Mouse (Mus musculus) retina, postnatal 7 days (tissue): ENCODE results near the gene Rbfox1.

Source experiments
- DNase-seq: peaks from one replicate; pipeline ENCODE4 v3.0.0-alpha.2; 2012; ENCODE audit warnings: low read depth, low spot score

Rbfox1 gene

DNA sequence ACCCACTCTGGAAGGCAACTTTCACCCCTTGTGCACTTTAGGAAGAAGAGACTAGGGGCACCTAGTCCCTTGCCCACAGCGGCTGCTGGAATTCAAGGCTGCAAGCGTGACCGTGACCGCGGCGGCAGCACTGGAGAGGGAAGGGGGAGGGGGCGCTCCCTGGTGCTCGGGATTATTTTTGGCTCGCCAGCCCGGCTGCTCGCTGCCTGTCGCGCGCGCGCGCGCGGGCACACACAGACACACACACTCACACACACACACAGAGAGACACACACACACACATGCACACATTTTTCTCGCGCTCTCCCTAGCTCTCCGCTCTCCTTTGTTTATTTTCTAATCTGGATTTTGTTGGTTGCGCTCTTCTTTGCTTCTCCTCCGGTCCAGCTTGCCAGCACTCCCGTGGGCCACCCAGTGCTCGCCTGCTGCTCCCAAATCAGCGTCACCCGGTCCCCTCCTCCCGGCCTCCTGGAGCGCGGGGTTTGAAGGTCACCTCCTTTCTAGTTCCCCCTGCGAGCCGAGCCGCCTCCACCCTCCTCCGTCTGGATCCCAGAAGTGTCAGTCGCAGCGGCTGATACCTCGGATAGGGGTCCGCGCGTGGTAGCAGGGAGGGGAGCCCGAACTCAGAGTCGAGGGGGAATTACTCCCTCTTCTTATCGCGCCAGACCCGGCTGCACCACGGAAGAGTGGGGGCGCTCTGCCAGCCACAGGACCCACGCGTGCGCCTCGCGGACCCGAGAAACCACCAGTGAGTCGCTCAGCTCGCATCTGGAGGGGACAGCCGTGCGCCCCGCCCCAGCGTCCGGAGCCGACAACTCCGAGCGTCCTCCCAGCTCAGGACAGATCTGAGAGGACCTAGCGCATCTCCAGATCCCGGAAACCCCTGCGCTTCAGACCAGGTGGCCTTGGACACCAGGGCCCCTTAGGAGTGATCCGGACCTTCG lies at the start of gene Rbfox1:
Gene Rbfox1 (plus strand): TSS at position 610 of the 944 bp plus-strand sequence.
- no peak for DNase-seq

DNA sequence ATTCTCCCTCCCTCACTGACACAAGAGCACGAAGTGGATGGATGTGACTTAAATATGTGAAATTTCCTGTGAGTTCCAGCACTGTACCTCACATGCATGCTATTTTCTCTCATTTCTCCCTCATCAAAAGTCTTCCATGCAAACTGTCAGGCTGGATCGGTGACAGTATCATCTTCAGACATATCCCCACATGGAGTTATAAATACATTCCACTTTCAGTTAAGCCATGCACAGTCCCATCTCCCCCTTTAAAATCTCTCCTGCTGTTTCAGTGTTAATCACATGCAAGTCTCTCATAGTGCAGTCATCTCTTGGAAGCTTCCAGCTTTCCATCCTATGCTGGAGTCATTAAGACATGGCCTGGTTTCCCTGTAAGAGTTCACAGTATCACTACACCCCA lies 48.4 kb upstream of the Rbfox1 start:
- DNase-seq = no peak

DNA sequence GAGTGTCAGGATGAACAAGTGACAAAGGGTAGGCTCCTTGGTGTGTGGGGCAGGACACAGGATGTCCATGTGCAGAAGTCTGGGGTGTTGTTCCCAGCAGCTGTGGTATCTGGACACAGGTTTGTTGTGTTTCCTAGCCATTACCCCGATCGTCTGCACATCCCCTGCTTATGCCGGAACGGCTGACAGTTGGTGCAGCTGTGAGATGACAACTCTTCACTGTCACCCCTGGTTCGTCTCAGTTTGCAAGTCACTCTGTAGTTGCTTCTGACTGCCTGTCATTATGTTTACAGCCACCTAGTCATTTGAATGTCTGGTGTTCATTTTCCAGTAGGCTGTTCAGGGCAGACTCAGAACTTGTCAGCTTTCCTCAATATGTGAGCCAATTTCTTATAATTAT lies 44.0 kb upstream of the Rbfox1 start:
- DNase-seq = no peak

DNA sequence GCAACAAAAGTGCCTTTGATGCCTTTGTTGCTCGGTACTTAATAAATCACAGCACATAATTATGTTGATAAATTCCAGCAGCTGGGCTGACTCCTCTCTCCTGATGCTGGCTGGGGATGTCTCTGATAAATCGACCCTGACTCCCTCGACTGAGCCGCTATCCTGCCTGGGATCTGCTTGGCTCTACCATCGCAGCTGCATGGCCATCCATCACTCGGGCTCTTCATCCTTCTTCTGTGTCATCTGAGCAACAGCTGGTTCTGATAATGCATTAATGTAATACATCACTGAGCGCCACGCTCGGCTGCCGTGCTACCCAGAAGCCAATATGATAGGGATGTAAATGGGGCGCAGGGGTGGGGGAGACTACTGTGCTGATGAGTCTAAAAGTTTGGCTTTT lies 39.5 kb upstream of the Rbfox1 start:
- no peak for DNase-seq

DNA sequence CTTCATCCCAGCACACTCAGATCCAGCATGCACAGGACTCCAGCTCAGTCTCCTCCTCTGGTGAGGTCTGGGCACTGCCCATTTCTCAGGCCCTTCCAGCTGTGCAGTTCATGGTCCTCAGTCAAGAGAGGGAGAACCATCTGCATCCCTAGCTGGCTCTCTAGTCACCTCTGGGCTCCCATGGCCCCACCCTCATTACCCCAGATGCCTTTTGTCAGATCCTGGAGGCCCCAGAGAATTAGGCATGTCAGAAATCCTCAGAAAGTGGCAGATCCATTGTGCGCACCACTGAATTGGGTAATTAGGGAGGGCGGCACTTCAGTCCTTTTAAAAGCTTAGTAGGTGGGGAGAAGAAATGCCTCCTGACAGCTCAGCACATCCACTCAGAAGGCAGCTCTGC lies 32.1 kb upstream of the Rbfox1 start:
- no peak for DNase-seq

DNA sequence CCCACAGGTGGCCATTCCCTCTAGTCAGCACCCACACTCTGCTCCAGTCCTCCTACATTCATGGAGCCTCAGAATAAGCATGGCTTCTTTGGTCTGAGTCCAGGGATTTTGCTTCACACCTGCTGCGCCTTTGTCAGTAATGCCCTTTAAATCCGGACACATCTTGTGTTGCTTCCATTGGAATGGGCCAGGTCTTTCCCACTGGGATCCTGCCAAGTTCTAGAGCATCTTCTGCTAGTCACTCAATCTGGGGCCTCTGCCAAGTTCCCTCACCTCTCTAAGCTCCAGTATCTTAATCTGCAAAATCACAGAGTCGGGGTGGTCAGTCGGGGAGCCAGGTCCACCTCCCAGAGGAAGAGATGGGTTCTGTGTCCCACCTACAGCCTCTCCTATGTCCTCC lies 20.8 kb upstream of the Rbfox1 start:
- DNase-seq = no peak

DNA sequence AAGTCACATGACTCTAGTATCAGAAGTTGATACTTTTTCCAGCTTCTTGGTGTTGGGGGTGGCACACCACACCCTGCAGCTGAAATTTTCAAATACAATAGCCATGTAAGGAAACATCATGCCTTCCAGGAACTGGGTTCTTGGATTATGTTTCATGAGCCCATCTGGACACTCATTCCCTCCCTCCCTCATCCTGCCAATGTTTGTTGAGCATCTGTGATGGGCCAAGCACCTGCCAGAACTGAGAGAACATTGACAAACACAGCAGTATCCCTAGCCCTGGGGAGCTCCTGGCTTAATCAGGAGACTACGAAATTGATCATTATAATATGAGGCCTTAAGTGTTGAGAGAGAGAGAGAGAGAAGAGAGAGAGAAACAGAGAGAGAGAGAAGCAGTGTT lies 18.2 kb upstream of the Rbfox1 start:
- DNase-seq = no peak

DNA sequence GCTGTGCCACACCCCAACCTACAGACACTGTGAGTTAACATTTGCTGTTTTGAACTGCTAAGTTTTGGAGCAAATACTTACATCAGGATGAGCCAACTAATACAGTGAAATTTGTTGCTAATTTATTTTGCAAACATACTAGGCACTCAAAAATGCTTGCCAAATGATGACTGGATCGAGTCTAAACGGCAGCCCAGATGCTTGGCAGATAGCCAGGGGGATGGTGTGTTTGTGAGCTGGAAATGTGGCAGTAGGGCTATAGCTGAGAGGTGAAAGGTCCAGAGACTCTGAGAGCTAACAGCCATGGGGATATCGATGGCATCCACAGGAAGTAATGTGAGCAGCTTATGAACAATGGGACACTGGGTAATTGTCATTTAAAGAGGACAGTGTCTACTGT lies 14.8 kb upstream of the Rbfox1 start:
- DNase-seq = no peak

DNA sequence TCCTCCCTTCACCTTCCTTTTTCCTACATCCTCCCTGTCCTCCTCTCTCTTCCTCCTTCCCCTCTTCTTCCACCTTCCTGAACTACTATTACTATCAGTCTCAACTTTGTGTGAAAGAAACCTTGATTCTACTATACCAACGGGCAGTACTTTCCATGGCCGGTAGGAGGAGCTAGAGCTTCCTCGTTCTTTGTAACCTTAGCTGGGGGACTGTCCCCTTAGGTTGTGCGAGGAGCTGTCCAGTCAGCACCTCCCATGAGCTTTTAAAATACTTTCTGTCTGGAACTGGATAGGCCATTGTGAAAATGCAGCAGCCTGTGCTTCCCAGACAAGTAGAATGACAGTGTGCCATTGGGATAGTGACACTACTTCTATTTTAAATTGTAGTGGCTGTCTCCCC lies 3.3 kb upstream of the Rbfox1 start:
- DNase-seq = peak; percentile 40

DNA sequence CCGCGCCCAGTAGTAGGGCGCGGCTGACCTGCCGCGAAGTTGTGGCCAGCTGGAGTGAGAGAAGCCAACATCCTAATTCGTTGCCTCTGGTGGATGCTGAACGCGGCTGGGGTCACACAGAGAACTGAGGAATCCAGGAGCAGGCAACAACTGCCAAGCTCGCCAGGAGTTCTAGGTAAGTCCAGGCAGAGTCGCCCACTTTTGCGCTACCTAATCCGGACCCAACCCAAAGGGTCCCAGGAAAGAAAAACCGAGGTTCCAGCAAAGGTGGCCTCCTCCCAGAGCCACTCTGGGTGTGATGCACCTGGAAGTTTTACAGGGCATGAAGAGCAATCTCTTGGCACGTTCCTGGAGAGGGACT lies 515 bp downstream of the Rbfox1 start:
- DNase-seq = no peak

DNA sequence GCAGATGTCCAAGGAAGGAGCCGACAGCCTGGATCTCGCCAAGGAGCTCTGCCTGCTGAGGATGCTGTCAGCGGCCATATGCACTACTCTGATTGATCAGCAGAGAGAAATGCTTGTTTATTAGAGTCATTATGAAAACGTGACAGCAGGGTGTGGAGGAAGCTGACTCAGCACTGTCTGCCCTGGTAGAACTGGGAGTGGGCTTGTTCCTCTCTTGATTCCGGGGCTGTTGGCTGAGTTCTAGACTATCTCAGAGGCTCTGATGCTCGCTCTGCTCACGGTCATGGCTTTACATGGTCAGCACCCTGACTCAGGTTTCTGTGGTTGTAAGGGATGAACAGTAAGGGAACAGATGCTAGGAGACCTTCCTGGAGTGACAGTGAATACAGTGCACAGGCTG lies 10.4 kb downstream of the Rbfox1 start:
- DNase-seq = no peak

DNA sequence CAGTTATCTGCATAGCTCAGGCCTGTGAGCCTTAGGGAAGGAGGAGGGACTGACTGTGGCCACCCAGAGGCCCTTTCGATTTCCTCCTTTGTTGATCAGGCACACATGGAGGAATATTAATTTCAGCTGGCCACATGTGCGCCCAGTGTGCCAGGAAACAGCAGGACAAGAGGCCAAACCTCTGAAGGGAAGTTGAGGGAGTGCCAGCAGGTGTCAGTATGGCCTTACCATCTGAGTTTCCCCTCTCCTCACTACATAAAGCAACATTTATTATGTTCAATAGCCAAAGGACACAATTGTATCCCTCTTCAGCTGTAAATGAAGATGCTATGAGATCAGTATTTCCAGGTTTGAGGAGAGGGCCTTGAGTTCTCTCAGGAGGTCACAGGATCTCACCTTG lies 13.2 kb downstream of the Rbfox1 start:
- DNase-seq = no peak

DNA sequence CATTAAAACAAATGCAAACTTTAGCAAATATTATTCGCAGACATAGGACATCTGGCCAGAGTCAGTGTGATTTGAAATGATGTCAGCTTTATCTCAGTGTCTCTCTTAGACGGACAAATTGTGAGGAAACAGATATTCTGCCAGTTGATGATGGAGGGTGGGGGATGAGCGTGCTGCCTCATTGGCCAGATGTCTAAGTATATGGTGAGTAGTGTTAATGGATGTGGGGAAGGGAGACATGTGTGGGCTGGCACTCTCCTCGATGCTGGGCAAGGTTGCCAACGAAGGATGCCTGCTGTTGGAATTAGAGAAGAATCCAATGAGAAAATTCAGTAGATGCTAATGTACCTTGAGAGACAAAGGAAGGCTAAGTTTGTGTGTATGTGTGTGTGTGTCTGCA lies 25.6 kb downstream of the Rbfox1 start:
- DNase-seq = no peak

DNA sequence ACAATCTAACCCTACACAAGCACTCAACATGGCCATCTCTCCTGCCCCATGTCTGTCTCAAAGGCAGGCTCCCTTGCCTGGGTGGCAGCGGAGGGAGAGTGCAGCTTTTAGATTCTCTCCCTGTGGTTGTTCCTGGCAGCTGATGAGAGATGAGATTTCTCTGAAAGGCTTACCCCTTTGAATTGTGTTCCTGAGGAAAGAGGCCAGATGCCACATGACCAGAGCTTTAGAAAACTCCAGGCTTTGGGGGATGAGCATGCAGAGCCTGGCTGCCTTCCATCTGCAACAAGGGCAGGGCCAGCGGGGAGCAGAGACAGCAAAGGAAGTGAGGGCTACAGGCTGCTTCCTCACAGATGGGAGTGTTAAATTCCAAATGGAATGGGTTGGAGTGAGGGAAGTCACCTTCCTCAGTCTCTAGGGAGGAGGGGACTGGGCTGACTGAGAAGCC lies 26.7 kb downstream of the Rbfox1 start:
- DNase-seq = peak; percentile 28

DNA sequence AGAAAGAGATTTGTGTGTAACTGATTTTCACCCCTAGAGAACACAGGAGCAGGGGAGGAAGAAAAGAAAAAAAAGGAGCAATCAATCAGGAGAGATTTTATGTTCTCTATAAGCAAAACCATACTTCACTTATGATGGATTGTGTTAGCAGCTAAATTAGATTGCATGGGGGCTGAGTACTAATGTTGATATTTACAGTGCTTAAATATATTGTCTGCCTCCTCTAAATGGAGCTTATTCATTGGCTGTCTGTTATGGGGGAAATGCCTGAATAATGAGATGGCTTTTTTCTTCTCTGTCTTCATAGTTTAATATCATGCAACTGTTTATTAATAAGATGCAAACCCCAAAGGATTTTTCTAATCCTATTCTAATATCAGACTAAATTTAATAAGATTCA lies 32.8 kb downstream of the Rbfox1 start:
- DNase-seq = no peak

DNA sequence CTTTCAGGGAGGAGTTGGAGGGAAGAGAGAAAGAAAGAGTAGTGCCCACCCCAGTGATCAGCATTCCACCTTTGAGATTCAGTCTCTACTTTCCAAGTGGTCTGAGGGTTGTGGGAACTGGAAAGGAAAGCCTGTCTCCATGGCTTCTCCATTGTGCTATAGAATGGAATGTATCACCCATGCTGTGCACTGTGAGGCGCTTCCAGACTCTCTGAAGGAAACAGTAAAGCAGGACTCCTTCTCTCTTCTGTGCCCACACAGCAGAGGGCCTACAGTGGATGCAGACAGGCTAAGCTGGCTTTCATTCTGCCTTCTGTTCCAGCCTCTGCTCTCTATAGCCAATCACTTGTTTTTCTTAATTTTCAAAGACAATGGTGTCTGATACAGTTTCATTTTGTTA lies 41.8 kb downstream of the Rbfox1 start:
- DNase-seq = no peak

DNA sequence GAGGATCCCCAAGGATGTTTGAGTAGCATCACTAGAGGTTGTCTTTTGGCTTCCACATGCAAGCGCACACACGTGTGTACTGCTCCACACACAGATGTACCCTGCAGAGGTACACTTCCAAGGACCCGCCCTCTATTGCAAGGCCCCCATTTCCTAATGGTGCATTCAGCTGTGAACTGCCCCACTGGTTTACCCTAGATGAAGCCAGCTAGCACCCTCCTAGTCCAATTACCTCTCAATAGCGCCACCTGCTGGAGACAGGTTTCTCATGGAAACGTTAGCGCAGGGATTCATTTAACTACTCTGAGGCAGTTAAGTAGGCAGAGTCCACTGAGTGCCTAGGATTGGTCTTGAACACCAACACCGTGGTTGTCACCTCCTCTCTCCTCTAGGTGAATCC lies 46.5 kb downstream of the Rbfox1 start:
- DNase-seq = peak; percentile 62

DNA sequence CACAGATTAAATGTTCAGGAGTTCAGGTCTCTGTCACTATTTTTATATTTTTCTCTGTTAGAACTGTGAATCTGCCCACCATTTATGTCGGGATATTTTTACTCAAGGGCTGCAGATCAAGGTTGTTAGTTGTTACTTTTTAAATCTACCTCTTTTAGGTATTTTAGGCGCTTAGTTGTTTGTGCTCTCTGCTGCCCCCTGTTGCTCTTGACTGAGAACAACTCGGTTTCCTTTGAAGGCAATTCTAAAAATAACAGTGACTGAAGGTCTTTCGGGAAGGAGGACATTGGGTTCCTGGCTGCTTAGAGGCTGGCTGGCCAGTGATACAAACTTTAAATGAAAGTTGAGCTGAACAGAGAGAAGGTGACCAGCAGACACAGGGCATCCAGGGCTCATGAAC lies 54.9 kb downstream of the Rbfox1 start:
- no peak for DNase-seq

DNA sequence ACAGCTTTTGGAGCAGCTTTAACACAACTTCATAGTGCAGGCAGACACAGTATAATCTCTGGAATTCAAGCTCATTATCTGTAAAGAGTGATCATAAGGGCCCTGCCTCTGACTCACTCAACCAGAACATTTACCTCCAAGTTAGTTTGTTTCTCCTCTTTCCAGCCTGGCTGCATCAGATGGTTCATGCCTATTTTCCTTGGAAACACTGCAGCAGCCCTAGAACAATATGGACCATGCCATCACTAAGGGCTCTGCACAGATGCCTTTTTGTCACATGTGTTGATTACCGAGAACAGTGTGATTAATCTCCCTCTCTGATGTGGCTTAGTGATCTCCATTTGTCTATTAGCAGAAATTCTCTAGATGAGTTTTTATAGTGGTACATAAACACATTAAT lies 60.5 kb downstream of the Rbfox1 start:
- DNase-seq = no peak

DNA sequence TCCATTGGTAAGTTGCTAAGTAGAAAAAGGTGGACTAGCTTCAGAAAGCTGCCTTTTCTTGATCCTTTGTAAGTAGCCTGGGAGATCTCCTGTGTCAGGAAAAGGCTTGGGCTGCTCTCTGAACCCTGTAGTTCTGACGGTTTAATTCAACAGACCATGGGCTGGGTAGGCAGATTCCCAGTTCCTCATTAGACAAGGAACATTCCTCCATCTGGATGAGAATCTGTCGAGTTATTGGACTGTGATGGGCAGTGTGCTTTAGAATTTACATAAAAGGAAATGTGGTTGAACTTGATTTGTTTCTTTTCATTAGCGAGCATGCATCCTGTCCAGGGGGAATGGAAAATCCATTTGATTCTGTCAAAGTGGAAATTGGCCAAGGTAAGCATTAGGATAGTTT lies 68.0 kb downstream of the Rbfox1 start:
- no peak for DNase-seq

DNA sequence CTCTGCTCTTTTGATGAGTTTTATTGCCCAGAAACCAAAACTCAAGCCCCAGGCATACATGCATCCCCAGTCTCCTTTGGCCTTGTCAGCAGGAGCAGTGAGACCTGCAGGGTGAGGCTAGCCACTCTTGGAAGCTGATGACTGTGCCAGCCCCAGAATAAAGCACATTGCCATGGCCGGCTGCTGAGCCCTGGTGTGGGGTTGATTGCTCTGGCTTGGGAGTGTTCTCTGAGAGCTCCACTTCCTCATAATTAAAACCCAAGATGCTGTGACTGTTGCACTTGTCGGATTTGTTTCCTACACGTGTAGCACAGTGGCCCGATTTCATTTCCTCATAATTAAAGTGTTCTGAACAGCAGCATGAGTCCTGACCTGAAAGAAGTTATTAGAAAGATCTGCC lies 72.3 kb downstream of the Rbfox1 start:
- no peak for DNase-seq

DNA sequence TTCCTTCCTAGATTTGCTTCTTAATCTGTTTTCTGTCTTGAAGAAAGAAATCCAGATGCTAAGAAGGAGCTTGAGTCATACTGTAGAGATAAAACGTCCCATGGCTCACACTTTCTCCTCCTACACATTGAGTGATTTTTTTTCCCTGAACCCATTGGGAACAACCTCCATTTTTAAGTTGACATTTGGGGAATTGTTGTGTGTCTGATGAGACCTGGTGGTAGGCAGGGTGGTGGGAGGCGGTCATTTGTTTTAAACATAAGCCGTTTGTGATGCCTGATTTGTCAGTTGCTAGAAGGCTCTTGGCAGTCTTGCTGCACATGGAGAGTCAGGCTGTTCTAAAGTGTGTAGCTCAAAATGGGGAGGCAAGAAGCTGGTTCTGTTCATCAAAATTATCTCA lies 76.6 kb downstream of the Rbfox1 start:
- no peak for DNase-seq

DNA sequence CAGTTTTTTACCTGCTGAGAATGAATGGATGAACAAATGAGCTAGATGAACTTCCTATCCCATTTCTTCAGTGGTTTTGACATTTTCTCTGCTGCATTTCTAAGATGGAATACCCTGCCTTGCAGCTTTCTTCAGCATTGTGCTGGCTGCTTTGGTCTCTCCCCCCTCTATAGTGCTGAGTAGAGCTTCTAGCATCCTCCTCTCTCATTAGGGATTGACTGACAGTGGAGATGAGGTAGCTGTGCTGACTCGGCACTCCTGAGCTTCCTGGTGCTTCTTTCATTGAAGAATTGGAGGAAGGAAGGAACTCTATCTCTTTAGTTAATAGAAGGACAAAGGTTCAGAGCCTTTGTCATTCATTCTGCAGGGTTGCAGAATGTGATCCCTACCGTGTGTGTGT lies 89.0 kb downstream of the Rbfox1 start:
- DNase-seq = no peak
